Mouse (Mus musculus): Measurements from ENCODE around the gene Katnal1. TPM values are rescaled to one million over a fixed set of nuclear protein-coding genes. Genes with fewer than 3 reads are reported as not detected.
A peak's percentile ranks its signal among the peaks of the same experiment; 100 is the strongest.

The Katnal1 gene
- polyA plus RNA-seq, 1 experiment from 2014 or later = 13.8 TPM

- Histone ChIP-seq H3K27ac (replicated peaks; ENCODE audit: low read depth, low read length) (peak overlapping the region; percentile 72), H3K4me1 (ENCODE audit: control insufficient read depth, insufficient read depth, low read length) (peaks cover 12% of the 10 kb centered on the region; the same call in 1 of the 2 replicates), H3K4me2 (ENCODE audit: low read depth, low read length) (peak overlapping the region; percentile 10), H3K9me3 (ENCODE audit: control insufficient read depth, low read length) (0 out of 2 replicates have a peak, but pooled peaks cover 3% of the 10 kb centered on the region), H3K4me3 (ENCODE audit: low read depth, low read length) (no peak overlapping the region), H3K9ac (ENCODE audit: low read depth, low read length) (no peak overlapping the region), H3K36me3 (ENCODE audit: control insufficient read depth, insufficient read depth, low read length) (no peaks in the 10 kb centered on the region), H3K27me3 (replicated peaks; ENCODE audit: control insufficient read depth, insufficient read depth, low read length) (no peaks in the 10 kb centered on the region)
- peak; percentile 81 for DNase-seq (ENCODE audit: low spot score)
- WGBS = 19% methylated on average over 15 of the region's 15 CpGs
- ATAC-seq (ENCODE audit: low read depth) = peak; percentile 79; the same call in 1 of the 2 replicates
Observed at GRCm38 (mm10) chr5:148950064-148950463, 20.9 kb upstream of the Katnal1 start.

- no peak for DNase-seq (ENCODE audit: low spot score)
- 0 out of 2 replicates have a peak, but pooled peaks cover 3% of the 10 kb centered on the region for H3K9me3 ChIP-seq (ENCODE audit: control insufficient read depth, low read length)
- no peaks in the 10 kb centered on the region for H3K27me3 ChIP-seq (replicated peaks; ENCODE audit: control insufficient read depth, insufficient read depth, low read length)
- no peak overlapping the region for H3K9ac ChIP-seq (ENCODE audit: low read depth, low read length)
- H3K4me3 ChIP-seq (ENCODE audit: low read depth, low read length) = no peak overlapping the region
- no peaks in the 10 kb centered on the region for H3K36me3 ChIP-seq (ENCODE audit: control insufficient read depth, insufficient read depth, low read length)
- ATAC-seq (ENCODE audit: low read depth) = no peak
- WGBS = 70% methylated on average over 9 of the region's 9 CpGs
- H3K4me1 ChIP-seq (ENCODE audit: control insufficient read depth, insufficient read depth, low read length) = peaks cover 12% of the 10 kb centered on the region; the same call in 1 of the 2 replicates
- no peak overlapping the region for H3K4me2 ChIP-seq (ENCODE audit: low read depth, low read length)
- H3K27ac ChIP-seq (replicated peaks; ENCODE audit: low read depth, low read length) = no peak overlapping the region
Observed at GRCm38 (mm10) chr5:148948577-148948976, 19.5 kb upstream of the Katnal1 start.

- Histone ChIP-seq H3K9ac (ENCODE audit: low read depth, low read length) (no peak overlapping the region), H3K4me2 (ENCODE audit: low read depth, low read length) (no peak overlapping the region), H3K4me1 (ENCODE audit: control insufficient read depth, insufficient read depth, low read length) (peaks cover 12% of the 10 kb centered on the region; the same call in 1 of the 2 replicates), H3K27me3 (replicated peaks; ENCODE audit: control insufficient read depth, insufficient read depth, low read length) (no peaks in the 10 kb centered on the region), H3K4me3 (ENCODE audit: low read depth, low read length) (no peak overlapping the region), H3K36me3 (ENCODE audit: control insufficient read depth, insufficient read depth, low read length) (no peaks in the 10 kb centered on the region), H3K9me3 (ENCODE audit: control insufficient read depth, low read length) (peaks cover 2% of the 10 kb centered on the region; the same call in 1 of the 2 replicates), H3K27ac (replicated peaks; ENCODE audit: low read depth, low read length) (no peak overlapping the region)
- WGBS = 63% methylated on average over 4 of the region's 4 CpGs
- ATAC-seq (ENCODE audit: low read depth) (no peak), DNase-seq (ENCODE audit: low spot score) (no peak)
Observed at GRCm38 (mm10) chr5:148947412-148947811, 18.3 kb upstream of the Katnal1 start.

GRCm38 (mm10) chr5:148946787-148947186 lies 17.7 kb upstream of the Katnal1 start:
- DNase-seq (ENCODE audit: low spot score) (no peak), ATAC-seq (ENCODE audit: low read depth) (no peak)
- no peak overlapping the region for H3K4me2 ChIP-seq (ENCODE audit: low read depth, low read length)
- no peak overlapping the region for H3K9ac ChIP-seq (ENCODE audit: low read depth, low read length)
- no peak overlapping the region for H3K4me3 ChIP-seq (ENCODE audit: low read depth, low read length)
- H3K27me3 ChIP-seq (replicated peaks; ENCODE audit: control insufficient read depth, insufficient read depth, low read length) = no peaks in the 10 kb centered on the region
- no peak overlapping the region for H3K27ac ChIP-seq (replicated peaks; ENCODE audit: low read depth, low read length)
- H3K36me3 ChIP-seq (ENCODE audit: control insufficient read depth, insufficient read depth, low read length) = no peaks in the 10 kb centered on the region
- 76% methylated on average over 5 of the region's 5 CpGs for WGBS
- H3K4me1 ChIP-seq (ENCODE audit: control insufficient read depth, insufficient read depth, low read length) = peaks cover 12% of the 10 kb centered on the region; the same call in 1 of the 2 replicates
- no peaks in the 10 kb centered on the region; the same call in 1 of the 2 replicates for H3K9me3 ChIP-seq (ENCODE audit: control insufficient read depth, low read length)

- Histone ChIP-seq H3K9me3 (ENCODE audit: control insufficient read depth, low read length) (no peaks in the 10 kb centered on the region; the same call in 1 of the 2 replicates), H3K27me3 (replicated peaks; ENCODE audit: control insufficient read depth, insufficient read depth, low read length) (no peaks in the 10 kb centered on the region), H3K4me3 (ENCODE audit: low read depth, low read length) (no peak overlapping the region), H3K36me3 (ENCODE audit: control insufficient read depth, insufficient read depth, low read length) (no peaks in the 10 kb centered on the region), H3K4me1 (ENCODE audit: control insufficient read depth, insufficient read depth, low read length) (peaks cover 12% of the 10 kb centered on the region; the same call in 1 of the 2 replicates), H3K27ac (replicated peaks; ENCODE audit: low read depth, low read length) (no peak overlapping the region), H3K9ac (ENCODE audit: low read depth, low read length) (no peak overlapping the region), H3K4me2 (ENCODE audit: low read depth, low read length) (no peak overlapping the region)
- no peak for ATAC-seq (ENCODE audit: low read depth)
- 65% methylated on average over 2 of the region's 2 CpGs for WGBS
- no peak for DNase-seq (ENCODE audit: low spot score)
Observed at GRCm38 (mm10) chr5:148945735-148946134, 16.6 kb upstream of the Katnal1 start.

- DNase-seq (ENCODE audit: low spot score) (no peak), ATAC-seq (ENCODE audit: low read depth) (no peak)
- Histone ChIP-seq H3K9ac (ENCODE audit: low read depth, low read length) (no peak overlapping the region), H3K4me3 (ENCODE audit: low read depth, low read length) (no peak overlapping the region), H3K27me3 (replicated peaks; ENCODE audit: control insufficient read depth, insufficient read depth, low read length) (no peaks in the 10 kb centered on the region), H3K27ac (replicated peaks; ENCODE audit: low read depth, low read length) (no peak overlapping the region), H3K9me3 (ENCODE audit: control insufficient read depth, low read length) (no peaks in the 10 kb centered on the region; the same call in 1 of the 2 replicates), H3K4me1 (ENCODE audit: control insufficient read depth, insufficient read depth, low read length) (no peaks in the 10 kb centered on the region), H3K4me2 (ENCODE audit: low read depth, low read length) (no peak overlapping the region), H3K36me3 (ENCODE audit: control insufficient read depth, insufficient read depth, low read length) (no peaks in the 10 kb centered on the region)
- 68% methylated on average over 8 of the region's 8 CpGs for WGBS
Observed at GRCm38 (mm10) chr5:148944024-148944423, 14.9 kb upstream of the Katnal1 start.

GRCm38 (mm10) chr5:148943444-148943843 lies 14.3 kb upstream of the Katnal1 start:
- Histone ChIP-seq H3K9ac (ENCODE audit: low read depth, low read length) (no peak overlapping the region), H3K36me3 (ENCODE audit: control insufficient read depth, insufficient read depth, low read length) (no peaks in the 10 kb centered on the region), H3K9me3 (ENCODE audit: control insufficient read depth, low read length) (no peaks in the 10 kb centered on the region; the same call in 1 of the 2 replicates), H3K27ac (replicated peaks; ENCODE audit: low read depth, low read length) (no peak overlapping the region), H3K4me1 (ENCODE audit: control insufficient read depth, insufficient read depth, low read length) (no peaks in the 10 kb centered on the region), H3K27me3 (replicated peaks; ENCODE audit: control insufficient read depth, insufficient read depth, low read length) (no peaks in the 10 kb centered on the region), H3K4me2 (ENCODE audit: low read depth, low read length) (no peak overlapping the region), H3K4me3 (ENCODE audit: low read depth, low read length) (no peak overlapping the region)
- ATAC-seq (ENCODE audit: low read depth) (no peak), DNase-seq (ENCODE audit: low spot score) (no peak)
- 73% methylated on average over 10 of the region's 10 CpGs for WGBS

GRCm38 (mm10) chr5:148942957-148943356 lies 13.8 kb upstream of the Katnal1 start:
- no peak overlapping the region for H3K27ac ChIP-seq (replicated peaks; ENCODE audit: low read depth, low read length)
- WGBS = 71% methylated on average over 11 of the region's 11 CpGs
- H3K27me3 ChIP-seq (replicated peaks; ENCODE audit: control insufficient read depth, insufficient read depth, low read length) = no peaks in the 10 kb centered on the region
- H3K4me1 ChIP-seq (ENCODE audit: control insufficient read depth, insufficient read depth, low read length) = no peaks in the 10 kb centered on the region
- no peak overlapping the region for H3K4me3 ChIP-seq (ENCODE audit: low read depth, low read length)
- no peaks in the 10 kb centered on the region; the same call in 1 of the 2 replicates for H3K9me3 ChIP-seq (ENCODE audit: control insufficient read depth, low read length)
- no peaks in the 10 kb centered on the region for H3K36me3 ChIP-seq (ENCODE audit: control insufficient read depth, insufficient read depth, low read length)
- ATAC-seq (ENCODE audit: low read depth) (no peak), DNase-seq (ENCODE audit: low spot score) (no peak)
- H3K4me2 ChIP-seq (ENCODE audit: low read depth, low read length) = no peak overlapping the region
- no peak overlapping the region for H3K9ac ChIP-seq (ENCODE audit: low read depth, low read length)

- WGBS = 95% methylated on average over 6 of the region's 6 CpGs
- H3K9me3 ChIP-seq (ENCODE audit: control insufficient read depth, low read length) = no peaks in the 10 kb centered on the region; the same call in 1 of the 2 replicates
- H3K27ac ChIP-seq (replicated peaks; ENCODE audit: low read depth, low read length) = no peak overlapping the region
- no peak overlapping the region for H3K4me2 ChIP-seq (ENCODE audit: low read depth, low read length)
- no peaks in the 10 kb centered on the region for H3K36me3 ChIP-seq (ENCODE audit: control insufficient read depth, insufficient read depth, low read length)
- ATAC-seq (ENCODE audit: low read depth) (no peak), DNase-seq (ENCODE audit: low spot score) (no peak)
- H3K4me1 ChIP-seq (ENCODE audit: control insufficient read depth, insufficient read depth, low read length) = no peaks in the 10 kb centered on the region
- no peak overlapping the region for H3K9ac ChIP-seq (ENCODE audit: low read depth, low read length)
- no peak overlapping the region for H3K4me3 ChIP-seq (ENCODE audit: low read depth, low read length)
- H3K27me3 ChIP-seq (replicated peaks; ENCODE audit: control insufficient read depth, insufficient read depth, low read length) = no peaks in the 10 kb centered on the region
Observed at GRCm38 (mm10) chr5:148942305-148942704, 13.2 kb upstream of the Katnal1 start.
